Mouse (Mus musculus) limb, embryonic 13.5 days (tissue): Measurements from ENCODE around the gene Ahnak. TPM values are rescaled to one million over a fixed set of nuclear protein-coding genes. Genes with fewer than 3 reads are reported as not detected.
A peak's percentile ranks its signal among the peaks of the same experiment; 100 is the strongest.

ENCODE experiments used
- ATAC-seq: fragments of 200-750 bp; cut with Nextera tagmentation; 2 replicates; pipeline ENCODE4 v1.8.0; 2017; ENCODE audit warnings: low read depth, moderate number of reproducible peaks, moderate TSS enrichment; ENCODE audit not compliant: low FRiP score
- H3K27ac ChIP-seq: fragments of 300-500 bp; sonication (generic); 2 replicates; pipeline ENCODE4 v1.5.1; 2015; ENCODE audit warnings: inconsistent platforms, mild to moderate bottlenecking, moderate library complexity
- H3K27me3 ChIP-seq: fragments of 300-500 bp; sonication (generic); 2 replicates; pipeline ENCODE4 v1.6.1; 2015; ENCODE audit warnings: mild to moderate bottlenecking, inconsistent platforms
- H3K36me3 ChIP-seq: fragments of 300-500 bp; sonication (generic); 2 replicates; pipeline ENCODE4 v1.6.1; 2015; ENCODE audit warnings: inconsistent platforms, mild to moderate bottlenecking, moderate library complexity
- H3K4me1 ChIP-seq: fragments of 300-500 bp; sonication (generic); 2 replicates; pipeline ENCODE4 v1.6.1; 2015; ENCODE audit warnings: inconsistent platforms
- H3K4me2 ChIP-seq: fragments of 300-500 bp; sonication (generic); replicated peaks from 2 replicates; pipeline ENCODE4 v1.6.1; 2015; ENCODE audit warnings: inconsistent platforms, mild to moderate bottlenecking, moderate library complexity
- H3K4me3 ChIP-seq: fragments of 300-500 bp; sonication (generic); 2 replicates; pipeline ENCODE4 v1.5.1; 2015; ENCODE audit warnings: moderate library complexity, mild to moderate bottlenecking, inconsistent platforms
- H3K9ac ChIP-seq: fragments of 300-500 bp; sonication (generic); 2 replicates; pipeline ENCODE4 v1.6.1; 2015; ENCODE audit warnings: mild to moderate bottlenecking, inconsistent platforms
- H3K9me3 ChIP-seq: fragments of 300-500 bp; sonication (generic); 2 replicates; pipeline ENCODE4 v1.6.1; 2016; ENCODE audit warnings: inconsistent platforms
- WGBS: fragments of 180-500 bp; shearing (Covaris S2); methylation state at CpG from one replicate; pipeline ENCODE4 v1.1.7; 2015; 5-methylcytosine and 5-hydroxymethylcytosine counted together
- polyA plus RNA-seq: library from polyadenylated mRNA; unstranded; fragments of >200 nt; fragmentation: Nextera tagmentation; extraction: Ambion mirVana; gene quantifications from 2 replicates; pipeline ENCODE4 v1.2.1, GENCODE M21; 2015

Ahnak gene
- polyA plus RNA-seq, 1 experiment from 2014 or later = 35.6 TPM

DNA sequence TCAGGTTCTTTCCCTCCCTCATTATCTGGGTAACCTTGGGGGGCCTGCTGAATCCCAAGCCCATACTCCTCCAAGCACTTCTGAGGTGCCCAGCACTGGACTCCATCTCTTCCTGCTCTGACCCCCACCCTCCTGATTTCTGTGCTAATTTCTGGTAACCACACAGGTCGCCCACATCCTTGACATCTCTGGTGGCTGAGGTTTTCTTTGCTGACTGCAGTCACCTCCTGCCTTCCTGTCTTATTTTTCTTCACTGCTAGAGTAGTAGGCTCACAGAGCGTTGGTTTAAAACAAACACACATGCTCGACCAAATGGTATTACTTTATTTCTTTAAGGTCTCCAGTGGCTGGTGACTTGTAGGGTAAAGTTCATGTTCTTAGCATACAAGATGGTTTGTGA is 49.1 kb downstream of the Ahnak start:
- no peaks in the 10 kb centered on the region for H3K27me3 ChIP-seq
- no peak overlapping the region for H3K27ac ChIP-seq
- 0 out of 2 replicates have a peak, but pooled peaks cover 2% of the 10 kb centered on the region for H3K4me1 ChIP-seq
- H3K36me3 ChIP-seq = no peaks in the 10 kb centered on the region
- no peak for ATAC-seq
- 56% methylated on average over 3 of the region's 3 CpGs for WGBS
- no peak overlapping the region for H3K4me2 ChIP-seq
- H3K9ac ChIP-seq = no peak overlapping the region
- no peaks in the 10 kb centered on the region for H3K9me3 ChIP-seq
- H3K4me3 ChIP-seq = no peak overlapping the region

DNA sequence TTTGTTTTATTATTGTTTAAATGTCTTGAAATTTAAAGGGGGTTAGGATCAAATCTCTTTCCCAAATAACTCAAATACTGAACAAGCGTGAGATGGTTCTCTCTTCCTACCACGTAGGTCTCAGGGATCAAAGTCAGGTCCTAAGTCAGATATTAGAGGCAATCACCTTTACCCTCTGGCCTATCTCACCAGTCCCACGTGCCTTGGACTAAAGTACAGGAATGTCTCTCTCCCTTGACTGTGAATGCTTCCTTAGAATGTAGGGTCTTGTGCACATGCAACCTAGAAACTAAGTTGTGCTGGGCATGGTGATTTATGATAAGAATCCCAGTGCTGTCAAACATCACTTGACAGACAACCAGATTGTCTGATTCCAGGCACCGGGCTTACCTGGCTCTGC is 50.2 kb downstream of the Ahnak start:
- WGBS = 77% methylated on average over 4 of the region's 4 CpGs
- Histone ChIP-seq H3K9me3 (no peaks in the 10 kb centered on the region), H3K36me3 (no peaks in the 10 kb centered on the region), H3K27me3 (no peaks in the 10 kb centered on the region), H3K9ac (no peak overlapping the region), H3K4me3 (no peak overlapping the region), H3K4me2 (no peak overlapping the region), H3K27ac (no peak overlapping the region), H3K4me1 (0 out of 2 replicates have a peak, but pooled peaks cover 2% of the 10 kb centered on the region)
- ATAC-seq = no peak

DNA sequence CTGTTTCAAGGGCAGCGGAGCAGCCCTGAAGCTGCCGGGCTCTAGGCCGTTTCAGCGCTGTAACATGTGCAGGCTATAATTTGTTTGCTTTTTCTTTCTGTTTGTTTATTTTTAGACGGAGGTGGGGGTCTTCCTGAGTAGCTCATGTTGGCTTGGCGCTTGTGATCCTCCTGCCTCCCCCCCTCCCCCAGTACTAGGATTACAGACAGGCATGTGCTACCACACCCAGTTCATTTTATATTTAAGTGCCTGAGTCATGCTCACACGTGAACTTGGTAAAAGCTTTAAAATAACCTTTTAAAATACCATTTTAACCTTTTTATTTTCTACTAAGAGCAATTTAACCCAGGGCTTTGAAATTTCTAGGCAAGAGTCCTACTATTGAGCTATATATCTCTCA is 50.8 kb downstream of the Ahnak start:
- no peak overlapping the region for H3K4me2 ChIP-seq
- H3K9ac ChIP-seq = no peak overlapping the region
- 0 out of 2 replicates have a peak, but pooled peaks cover 2% of the 10 kb centered on the region for H3K4me1 ChIP-seq
- WGBS = 42% methylated on average over 7 of the region's 7 CpGs
- no peaks in the 10 kb centered on the region for H3K27me3 ChIP-seq
- no peak overlapping the region; the same call in 1 of the 2 replicates for H3K27ac ChIP-seq
- H3K9me3 ChIP-seq = no peaks in the 10 kb centered on the region
- 0 out of 2 replicates have a peak, but pooled peaks have one; percentile 28 for ATAC-seq
- H3K36me3 ChIP-seq = no peaks in the 10 kb centered on the region
- no peak overlapping the region for H3K4me3 ChIP-seq

DNA sequence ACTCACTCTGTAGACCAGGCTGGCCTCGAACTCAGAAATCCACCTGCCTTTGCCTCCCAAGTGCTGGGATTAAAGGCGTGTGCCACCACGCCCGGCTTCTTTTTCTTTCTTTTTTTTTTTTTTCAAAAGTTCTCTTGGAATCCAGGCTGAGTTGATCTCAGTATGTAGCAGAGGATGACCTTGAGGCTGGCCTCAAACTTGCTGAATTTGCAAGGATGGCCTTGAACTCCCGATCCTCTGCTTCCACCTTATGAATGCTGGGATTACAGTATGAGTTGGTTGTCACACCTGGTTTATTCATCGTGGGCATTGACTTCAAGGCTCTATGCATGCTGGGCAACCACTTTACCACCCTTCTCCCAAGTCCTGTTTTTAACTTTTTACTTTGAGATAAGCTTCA is 51.6 kb downstream of the Ahnak start:
- H3K27ac ChIP-seq = no peak overlapping the region

DNA sequence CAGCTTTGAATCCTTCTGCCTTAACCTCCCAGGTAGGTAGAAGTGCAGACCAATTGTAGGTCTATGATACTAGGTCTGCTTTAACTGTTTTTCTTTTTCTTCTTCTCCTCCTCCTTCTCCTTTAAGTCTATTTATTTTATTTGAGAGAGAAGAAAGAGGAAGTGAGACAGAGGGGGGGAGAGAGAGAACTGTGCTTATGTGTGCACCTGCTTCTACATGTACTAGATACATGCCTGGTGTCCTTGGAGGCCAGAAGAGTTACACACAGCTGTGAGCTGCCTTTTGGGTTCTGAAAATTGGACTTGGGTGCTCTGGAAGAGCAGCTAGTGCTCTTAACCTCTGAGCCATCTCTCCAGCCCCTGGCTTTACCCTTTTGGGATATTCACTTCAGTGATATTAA is 52.0 kb downstream of the Ahnak start:
- no peaks in the 10 kb centered on the region for H3K9me3 ChIP-seq
- ATAC-seq = no peak

More for the DNA sequence above, 51.6 kb downstream of the Ahnak start:
- H3K36me3 ChIP-seq = no peaks in the 10 kb centered on the region
- H3K4me3 ChIP-seq = no peak overlapping the region
- 0 out of 2 replicates have a peak, but pooled peaks cover 2% of the 10 kb centered on the region for H3K4me1 ChIP-seq
- H3K9me3 ChIP-seq = no peaks in the 10 kb centered on the region
- 85% methylated on average over 6 of the region's 6 CpGs for WGBS
- no peak overlapping the region for H3K4me2 ChIP-seq
- no peak overlapping the region for H3K9ac ChIP-seq
- ATAC-seq = no peak
- H3K27me3 ChIP-seq = no peaks in the 10 kb centered on the region

GRCm38 (mm10) chr19:9043123-9043522 is 54.0 kb downstream of the Ahnak start:
- Histone ChIP-seq H3K27ac (no peak overlapping the region), H3K9me3 (no peaks in the 10 kb centered on the region), H3K36me3 (no peaks in the 10 kb centered on the region), H3K4me1 (peaks cover 15% of the 10 kb centered on the region), H3K4me2 (no peak overlapping the region), H3K9ac (no peak overlapping the region), H3K4me3 (no peak overlapping the region), H3K27me3 (no peaks in the 10 kb centered on the region)
- WGBS = 77% methylated on average over 1 of the region's 1 CpGs
- no peak for ATAC-seq

More for the DNA sequence above, 52.0 kb downstream of the Ahnak start:
- Histone ChIP-seq H3K4me1 (0 out of 2 replicates have a peak, but pooled peaks cover 2% of the 10 kb centered on the region), H3K27me3 (no peaks in the 10 kb centered on the region), H3K27ac (no peak overlapping the region), H3K4me3 (no peak overlapping the region), H3K36me3 (no peaks in the 10 kb centered on the region), H3K9ac (no peak overlapping the region), H3K4me2 (no peak overlapping the region)

DNA sequence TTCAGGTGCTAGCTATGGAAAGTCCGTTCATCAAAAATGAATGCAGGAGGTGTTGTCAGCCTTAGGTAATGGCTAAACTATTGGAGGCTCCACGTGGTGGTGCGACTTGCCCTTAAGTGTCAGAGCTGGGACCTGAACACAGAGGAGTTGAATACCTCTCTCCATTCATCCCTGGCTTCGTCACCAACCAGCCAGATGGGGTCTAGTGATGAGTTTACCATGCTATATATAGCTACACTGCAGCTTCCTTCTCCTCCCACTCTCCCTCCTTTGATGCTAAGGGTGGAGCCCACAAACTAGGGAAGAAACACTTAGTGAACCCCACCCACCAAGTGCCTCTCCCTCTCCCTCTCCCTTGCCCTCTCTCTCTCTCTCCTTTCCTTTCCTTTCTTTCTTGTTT is 55.2 kb downstream of the Ahnak start:
- Histone ChIP-seq H3K4me3 (no peak overlapping the region), H3K9ac (no peak overlapping the region), H3K36me3 (no peaks in the 10 kb centered on the region), H3K27me3 (no peaks in the 10 kb centered on the region), H3K27ac (no peak overlapping the region), H3K4me1 (peaks cover 16% of the 10 kb centered on the region), H3K4me2 (no peak overlapping the region), H3K9me3 (no peaks in the 10 kb centered on the region)
- WGBS = 70% methylated on average over 4 of the region's 4 CpGs
- no peak for ATAC-seq

- no peak for ATAC-seq
- peaks cover 14% of the 10 kb centered on the region for H3K4me1 ChIP-seq
- no peaks in the 10 kb centered on the region; the same call in 1 of the 2 replicates for H3K9me3 ChIP-seq
- no peak overlapping the region; the same call in 1 of the 2 replicates for H3K27ac ChIP-seq
- H3K4me3 ChIP-seq = no peak overlapping the region
- no peak overlapping the region for H3K4me2 ChIP-seq
- no peak overlapping the region for H3K9ac ChIP-seq
- H3K27me3 ChIP-seq = no peaks in the 10 kb centered on the region
- no peaks in the 10 kb centered on the region for H3K36me3 ChIP-seq
- WGBS = 49% methylated on average over 7 of the region's 7 CpGs
Observed at GRCm38 (mm10) chr19:9047207-9047945, 58.3 kb downstream of the Ahnak start.

GRCm38 (mm10) chr19:9047946-9048387 is 58.9 kb downstream of the Ahnak start:
- Histone ChIP-seq H3K27ac (no peak overlapping the region), H3K9ac (no peak overlapping the region), H3K4me1 (peaks cover 17% of the 10 kb centered on the region), H3K4me3 (no peak overlapping the region), H3K27me3 (no peaks in the 10 kb centered on the region), H3K4me2 (no peak overlapping the region), H3K36me3 (no peaks in the 10 kb centered on the region), H3K9me3 (no peaks in the 10 kb centered on the region; the same call in 1 of the 2 replicates)
- 27% methylated on average over 1 of the region's 1 CpGs for WGBS
- no peak for ATAC-seq

DNA sequence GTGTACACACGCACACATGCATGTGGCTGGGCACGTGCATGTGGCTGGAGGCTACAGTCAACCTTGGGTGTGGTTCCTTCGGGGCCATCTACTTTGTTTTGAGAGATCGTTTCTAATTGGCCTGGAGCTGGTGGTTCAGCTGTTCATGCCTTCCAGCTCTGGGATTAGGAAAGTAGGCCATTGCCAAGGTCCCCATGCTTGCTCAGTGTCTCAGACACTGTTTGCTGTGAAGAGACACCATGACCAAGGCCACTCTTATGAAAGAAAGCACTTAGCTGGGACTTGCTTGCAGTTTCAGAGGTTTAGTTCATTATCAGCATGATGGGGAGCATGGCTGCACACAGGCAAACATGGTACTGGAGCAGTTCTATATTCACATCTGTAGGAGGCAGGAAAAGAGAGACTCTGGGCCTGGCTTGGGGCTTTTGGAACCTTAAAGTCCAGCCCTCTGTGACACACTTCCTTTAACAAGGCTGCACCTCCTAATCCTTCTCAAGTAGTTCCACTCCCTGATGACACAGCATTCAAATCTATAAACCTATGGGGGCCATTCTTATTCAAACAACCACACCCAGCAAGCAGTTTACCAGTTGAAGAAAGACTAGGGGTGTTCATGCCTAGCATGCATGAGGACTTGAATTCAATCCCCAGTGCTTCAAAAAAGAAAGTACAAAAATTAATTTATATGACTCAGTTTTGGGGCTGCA is 60.0 kb downstream of the Ahnak start:
- Histone ChIP-seq H3K27ac (no peak overlapping the region), H3K4me2 (no peak overlapping the region), H3K9me3 (no peaks in the 10 kb centered on the region; the same call in 1 of the 2 replicates), H3K4me1 (peaks cover 24% of the 10 kb centered on the region), H3K27me3 (no peaks in the 10 kb centered on the region), H3K36me3 (no peaks in the 10 kb centered on the region), H3K4me3 (no peak overlapping the region), H3K9ac (no peak overlapping the region)
- WGBS = 90% methylated on average over 4 of the region's 4 CpGs
- ATAC-seq = no peak

DNA sequence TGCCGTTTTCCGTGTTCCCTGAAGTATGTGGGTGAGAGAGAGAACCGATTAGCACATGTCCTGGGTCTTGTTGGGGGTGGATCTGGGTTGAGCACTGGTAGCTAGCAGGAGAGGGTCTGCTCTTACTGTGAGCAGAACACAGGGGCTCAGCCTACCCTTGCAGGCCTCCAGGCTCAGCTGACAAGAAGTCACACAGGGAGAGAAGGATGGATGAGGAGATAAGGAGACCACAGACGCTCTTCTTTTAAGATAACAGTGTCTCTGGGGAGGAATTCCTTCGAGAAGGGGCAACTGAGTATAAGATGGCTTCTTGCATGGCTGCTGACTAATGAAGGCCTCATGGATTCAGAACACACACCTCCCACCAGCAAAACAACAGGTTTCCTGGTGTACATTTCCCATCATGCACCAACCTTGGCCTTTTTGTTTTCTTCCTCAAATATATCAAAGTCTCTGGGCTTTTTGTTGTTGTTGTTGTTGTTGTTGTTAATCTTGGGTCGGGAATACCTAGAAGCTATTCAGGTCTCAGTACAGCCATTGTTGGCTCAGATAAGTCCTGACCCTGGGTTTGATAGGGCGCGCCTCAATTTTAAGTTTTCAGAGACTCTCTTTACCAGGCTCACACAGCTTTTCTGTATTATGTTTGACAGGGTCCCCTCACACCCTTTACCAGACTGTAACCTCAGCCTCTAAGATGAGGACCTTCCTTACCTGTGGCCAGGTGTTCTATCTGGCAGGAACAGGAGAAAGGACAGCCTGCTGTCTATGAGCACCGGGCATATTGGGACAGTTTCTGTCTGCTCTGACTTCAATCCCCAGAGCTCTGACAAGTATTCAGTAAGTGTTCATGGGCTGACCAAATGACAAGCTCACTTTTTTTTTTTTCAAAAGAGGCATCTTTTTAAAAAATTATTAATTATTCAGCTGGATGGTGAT is 61.5 kb downstream of the Ahnak start:
- Histone ChIP-seq H3K4me1 (peaks cover 24% of the 10 kb centered on the region), H3K4me2 (no peak overlapping the region), H3K36me3 (no peaks in the 10 kb centered on the region), H3K9ac (no peak overlapping the region), H3K27ac (no peak overlapping the region), H3K4me3 (no peak overlapping the region), H3K27me3 (no peaks in the 10 kb centered on the region), H3K9me3 (no peaks in the 10 kb centered on the region; the same call in 1 of the 2 replicates)
- ATAC-seq = no peak
- WGBS = 68% methylated on average over 9 of the region's 9 CpGs
